Mouse (Mus musculus): Measurements from ENCODE around the gene Loxl4. TPM values are rescaled to one million over a fixed set of nuclear protein-coding genes. Genes with fewer than 3 reads are reported as not detected.
A peak's percentile ranks its signal among the peaks of the same experiment; 100 is the strongest.

Gene Loxl4
- polyA plus RNA-seq, 1 experiment from 2014 or later: 0.43 TPM

DNA sequence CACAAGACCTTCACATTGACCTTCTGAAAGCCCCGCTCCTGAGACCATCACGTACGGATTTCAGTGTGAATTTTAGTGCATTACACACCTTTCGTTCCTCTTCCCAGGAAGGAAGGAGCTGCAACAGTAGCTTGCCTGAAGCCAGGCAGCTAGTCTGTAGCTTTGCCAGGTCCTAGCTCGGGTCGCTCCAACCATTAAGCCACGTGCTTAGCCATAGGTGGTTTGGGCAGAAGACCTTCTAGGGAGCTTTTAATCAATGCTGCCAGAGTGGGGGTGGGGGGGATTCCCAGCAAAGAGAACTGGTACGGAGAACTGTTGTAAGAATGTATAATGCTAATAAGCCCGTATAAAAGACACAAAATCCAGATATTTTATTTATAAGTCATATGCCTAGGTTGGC, 27.6 kb upstream of the Loxl4 start:
- Histone ChIP-seq H3K36me3 (no peaks in the 10 kb centered on the region), H3K4me2 (no peak overlapping the region), H3K9ac (replicated peaks) (no peak overlapping the region), H3K4me3 (replicated peaks) (no peak overlapping the region), H3K4me1 (replicated peaks) (peaks cover 17% of the 10 kb centered on the region), H3K9me3 (no peaks in the 10 kb centered on the region), H3K27me3 (no peaks in the 10 kb centered on the region), H3K27ac (no peak overlapping the region)
- ATAC-seq (ENCODE audit: insufficient number of reproducible peaks, insufficient read depth, low FRiP score, low TSS enrichment, low read depth): no peak
- 83% methylated on average over 9 of the region's 9 CpGs for WGBS

DNA sequence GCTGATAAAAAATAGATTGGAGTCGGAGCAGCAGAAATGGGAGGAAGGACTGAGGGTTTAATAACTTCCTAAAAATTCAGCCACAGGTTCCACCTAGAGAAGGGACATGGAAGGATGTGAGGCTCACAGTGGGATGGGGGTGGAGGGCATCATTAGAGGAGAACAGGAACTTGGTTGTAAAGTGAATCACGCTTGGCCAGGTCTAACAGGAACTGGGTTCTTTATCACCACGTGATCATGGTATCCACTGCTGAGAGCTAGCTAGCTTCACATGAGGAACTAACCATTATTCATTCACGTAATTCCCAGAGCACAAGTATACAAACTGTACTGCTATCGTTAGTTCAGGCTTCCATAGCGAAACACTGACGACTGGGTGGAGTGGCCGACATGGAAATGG, 26.9 kb upstream of the Loxl4 start:
- Histone ChIP-seq H3K36me3 (no peaks in the 10 kb centered on the region), H3K9me3 (no peaks in the 10 kb centered on the region), H3K4me2 (no peak overlapping the region), H3K27me3 (no peaks in the 10 kb centered on the region), H3K9ac (replicated peaks) (no peak overlapping the region), H3K4me1 (replicated peaks) (peaks cover 17% of the 10 kb centered on the region), H3K4me3 (replicated peaks) (no peak overlapping the region), H3K27ac (no peak overlapping the region)
- no peak for ATAC-seq (ENCODE audit: insufficient number of reproducible peaks, insufficient read depth, low FRiP score, low TSS enrichment, low read depth)
- WGBS: 63% methylated on average over 8 of the region's 8 CpGs

DNA sequence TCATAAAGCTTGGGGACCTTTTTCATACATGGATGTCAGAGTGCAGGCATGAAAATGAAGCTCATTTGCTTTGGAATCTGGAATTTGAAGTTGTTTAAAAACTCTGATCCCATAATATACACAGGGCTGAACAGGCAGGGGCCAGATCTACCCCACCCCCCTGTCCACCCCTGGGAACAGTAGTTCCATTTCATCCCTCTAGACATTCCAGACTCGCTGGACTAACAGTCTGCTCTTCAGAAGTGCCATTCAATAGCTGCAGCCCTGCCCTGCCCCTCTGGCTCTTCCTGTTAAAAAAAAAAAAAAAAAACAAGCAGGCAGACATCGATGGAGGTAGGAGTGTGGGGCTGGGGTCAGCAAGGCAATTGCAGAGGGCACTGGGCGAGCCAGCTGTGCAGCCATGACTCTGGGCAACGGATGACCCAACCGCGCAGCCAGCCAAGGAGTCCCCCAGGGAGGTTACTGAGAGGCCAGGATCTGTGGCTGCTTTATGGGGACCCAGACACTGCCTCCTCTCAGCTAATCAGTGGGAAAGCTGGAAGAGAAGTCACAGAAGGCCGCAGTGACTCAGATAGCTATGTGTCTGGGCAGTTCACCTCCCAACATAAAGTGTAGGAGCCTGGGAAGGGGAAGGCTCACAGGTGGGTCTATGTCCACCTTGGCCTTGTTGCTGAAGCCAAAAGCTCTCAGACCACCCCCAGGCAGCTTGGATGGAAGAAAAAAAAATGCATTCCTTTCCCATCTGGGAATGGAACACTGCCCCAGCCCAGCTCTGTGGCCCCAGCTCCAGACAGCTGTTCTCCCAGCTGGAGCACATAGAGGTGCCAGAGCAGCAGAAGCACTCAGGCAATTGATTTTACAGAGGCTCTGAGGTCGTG, 26.2 kb upstream of the Loxl4 start:
- WGBS: 27% methylated on average over 8 of the region's 8 CpGs

DNA sequence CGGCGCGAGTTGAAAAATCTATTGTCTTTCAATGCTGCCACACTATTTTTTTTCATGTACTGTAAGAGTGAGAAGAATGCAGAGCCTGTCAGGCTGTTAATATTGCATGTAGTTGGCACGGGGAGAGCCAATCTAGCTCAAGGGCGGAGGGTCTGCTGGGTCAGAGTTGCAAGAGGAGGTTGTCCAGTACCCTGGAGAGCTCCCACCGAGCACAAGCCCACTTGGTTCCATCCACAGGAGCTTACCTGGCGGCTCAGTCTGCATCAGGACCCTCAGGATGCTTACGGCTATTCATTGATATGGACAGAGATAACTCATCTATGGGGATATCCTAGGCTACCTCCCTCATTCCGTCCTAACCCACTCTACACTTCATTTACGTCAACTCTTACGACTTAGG, 24.0 kb upstream of the Loxl4 start:
- ATAC-seq (ENCODE audit: insufficient number of reproducible peaks, insufficient read depth, low FRiP score, low TSS enrichment, low read depth): no peak
- 44% methylated on average over 11 of the region's 11 CpGs for WGBS
- no peak overlapping the region for H3K27ac ChIP-seq
- no peak overlapping the region for H3K4me2 ChIP-seq
- H3K9me3 ChIP-seq: no peaks in the 10 kb centered on the region
- H3K27me3 ChIP-seq: 0 out of 2 replicates have a peak, but pooled peaks cover 2% of the 10 kb centered on the region
- no peaks in the 10 kb centered on the region for H3K36me3 ChIP-seq
- H3K9ac ChIP-seq (replicated peaks): no peak overlapping the region
- no peak overlapping the region for H3K4me3 ChIP-seq (replicated peaks)
- peaks cover 26% of the 10 kb centered on the region for H3K4me1 ChIP-seq (replicated peaks)

More for the DNA sequence above, 26.2 kb upstream of the Loxl4 start:
- Histone ChIP-seq H3K27ac (no peak overlapping the region), H3K4me3 (replicated peaks) (no peak overlapping the region), H3K9ac (replicated peaks) (no peak overlapping the region), H3K4me2 (no peak overlapping the region), H3K4me1 (replicated peaks) (peaks cover 17% of the 10 kb centered on the region), H3K27me3 (no peaks in the 10 kb centered on the region), H3K36me3 (no peaks in the 10 kb centered on the region), H3K9me3 (no peaks in the 10 kb centered on the region)
- ATAC-seq (ENCODE audit: insufficient number of reproducible peaks, insufficient read depth, low FRiP score, low TSS enrichment, low read depth): no peak

DNA sequence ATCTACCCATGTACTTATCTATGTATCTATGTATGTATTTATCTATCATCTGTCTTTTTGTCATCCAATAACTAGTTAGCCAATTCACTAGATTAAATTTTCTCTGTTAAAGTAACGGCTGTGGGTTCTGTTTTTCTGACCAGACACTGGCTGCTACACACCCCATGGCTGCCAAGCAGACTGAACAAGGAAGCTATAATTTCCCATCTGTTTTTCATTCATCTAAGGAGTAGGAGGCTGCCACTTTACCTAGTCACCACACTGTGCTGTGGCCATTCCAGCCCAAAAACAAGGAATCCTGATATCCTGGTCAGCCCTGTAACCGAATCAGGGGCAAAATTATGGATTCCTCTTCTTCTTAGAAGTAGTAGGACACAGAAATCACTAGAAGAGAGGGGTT, 21.0 kb upstream of the Loxl4 start:
- H3K9me3 ChIP-seq: no peaks in the 10 kb centered on the region
- H3K36me3 ChIP-seq: no peaks in the 10 kb centered on the region
- WGBS: 35% methylated on average over 2 of the region's 2 CpGs
- no peak overlapping the region for H3K27ac ChIP-seq
- no peak overlapping the region for H3K4me2 ChIP-seq
- no peak overlapping the region for H3K9ac ChIP-seq (replicated peaks)
- no peak for ATAC-seq (ENCODE audit: insufficient number of reproducible peaks, insufficient read depth, low FRiP score, low TSS enrichment, low read depth)
- 0 out of 2 replicates have a peak, but pooled peaks cover 6% of the 10 kb centered on the region for H3K27me3 ChIP-seq
- no peak overlapping the region for H3K4me3 ChIP-seq (replicated peaks)
- peaks cover 18% of the 10 kb centered on the region for H3K4me1 ChIP-seq (replicated peaks)

DNA sequence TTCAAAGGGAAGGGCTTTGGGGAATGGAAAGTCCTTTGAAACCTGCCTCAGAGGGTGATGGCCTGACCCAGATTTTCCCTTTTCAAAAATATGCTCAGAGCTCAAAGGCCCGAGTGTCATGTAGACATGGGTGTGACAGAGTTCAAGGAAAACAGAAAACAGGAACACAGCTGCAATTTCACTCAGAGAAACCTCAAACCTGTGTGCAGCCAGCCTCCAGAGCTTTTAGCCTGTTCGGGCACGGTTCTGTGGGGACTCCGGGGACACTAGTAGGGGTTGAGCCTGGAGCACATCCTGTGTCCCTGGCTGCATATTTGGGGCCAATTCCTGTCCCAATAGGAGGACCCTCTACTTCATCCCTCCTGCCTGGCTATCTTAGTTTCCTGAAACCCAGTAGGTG, 19.7 kb upstream of the Loxl4 start:
- 0 out of 2 replicates have a peak, but pooled peaks cover 6% of the 10 kb centered on the region for H3K27me3 ChIP-seq

DNA sequence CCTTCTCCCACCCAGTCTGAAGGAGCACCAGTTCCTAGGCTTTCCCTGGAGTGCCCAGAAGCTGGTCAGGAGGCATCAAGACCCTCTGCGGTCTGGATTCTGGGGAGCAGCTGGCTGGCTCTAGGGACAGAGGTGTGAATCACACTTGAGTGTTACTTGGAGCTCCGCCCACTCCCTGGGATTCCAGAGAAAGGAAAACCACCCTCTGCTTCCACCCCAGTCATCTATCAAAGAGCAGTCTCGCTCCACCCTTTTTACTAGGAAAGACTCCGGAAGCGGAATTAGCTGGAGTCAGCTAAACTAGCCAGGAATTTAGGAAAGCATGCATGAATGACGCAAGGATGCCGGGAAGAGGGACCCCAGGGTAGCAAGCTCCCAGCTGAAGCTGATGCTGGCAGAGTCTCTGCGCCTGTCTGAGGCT, 18.9 kb upstream of the Loxl4 start:
- Histone ChIP-seq H3K9ac (replicated peaks) (no peak overlapping the region), H3K4me3 (replicated peaks) (no peak overlapping the region), H3K4me2 (peak overlapping the region; percentile 39), H3K27me3 (0 out of 2 replicates have a peak, but pooled peaks cover 6% of the 10 kb centered on the region), H3K9me3 (no peaks in the 10 kb centered on the region), H3K36me3 (no peaks in the 10 kb centered on the region), H3K4me1 (replicated peaks) (peaks cover 16% of the 10 kb centered on the region), H3K27ac (no peak overlapping the region)
- WGBS: 2% methylated on average over 8 of the region's 8 CpGs
- ATAC-seq (ENCODE audit: insufficient number of reproducible peaks, insufficient read depth, low FRiP score, low TSS enrichment, low read depth): no peak

More for the DNA sequence above, 19.7 kb upstream of the Loxl4 start:
- Histone ChIP-seq H3K9ac (replicated peaks) (no peak overlapping the region), H3K27ac (no peak overlapping the region), H3K4me2 (no peak overlapping the region), H3K36me3 (no peaks in the 10 kb centered on the region), H3K9me3 (no peaks in the 10 kb centered on the region), H3K4me1 (replicated peaks) (peaks cover 16% of the 10 kb centered on the region), H3K4me3 (replicated peaks) (no peak overlapping the region)
- ATAC-seq (ENCODE audit: insufficient number of reproducible peaks, insufficient read depth, low FRiP score, low TSS enrichment, low read depth): no peak
- WGBS: 56% methylated on average over 4 of the region's 4 CpGs

DNA sequence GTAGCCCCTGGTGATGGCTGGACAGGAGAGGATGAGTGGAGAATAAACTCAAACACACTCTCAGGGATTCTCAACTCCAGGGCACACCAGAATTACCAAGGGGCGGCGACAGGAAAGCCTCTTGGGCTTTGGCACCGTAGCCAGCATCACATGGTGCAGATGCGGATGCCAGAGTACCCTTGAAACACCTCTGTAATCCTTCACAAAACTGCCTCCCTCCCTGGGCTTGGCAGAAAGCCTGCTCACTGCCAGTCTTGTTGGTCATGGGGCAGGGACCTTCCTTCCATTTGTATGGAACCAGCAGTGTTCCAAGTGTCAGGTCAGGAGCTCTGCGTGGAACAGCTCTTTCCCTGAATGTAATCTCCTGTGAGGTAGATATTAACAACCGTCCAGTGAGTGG, 15.5 kb upstream of the Loxl4 start:
- H3K9me3 ChIP-seq: no peaks in the 10 kb centered on the region

DNA sequence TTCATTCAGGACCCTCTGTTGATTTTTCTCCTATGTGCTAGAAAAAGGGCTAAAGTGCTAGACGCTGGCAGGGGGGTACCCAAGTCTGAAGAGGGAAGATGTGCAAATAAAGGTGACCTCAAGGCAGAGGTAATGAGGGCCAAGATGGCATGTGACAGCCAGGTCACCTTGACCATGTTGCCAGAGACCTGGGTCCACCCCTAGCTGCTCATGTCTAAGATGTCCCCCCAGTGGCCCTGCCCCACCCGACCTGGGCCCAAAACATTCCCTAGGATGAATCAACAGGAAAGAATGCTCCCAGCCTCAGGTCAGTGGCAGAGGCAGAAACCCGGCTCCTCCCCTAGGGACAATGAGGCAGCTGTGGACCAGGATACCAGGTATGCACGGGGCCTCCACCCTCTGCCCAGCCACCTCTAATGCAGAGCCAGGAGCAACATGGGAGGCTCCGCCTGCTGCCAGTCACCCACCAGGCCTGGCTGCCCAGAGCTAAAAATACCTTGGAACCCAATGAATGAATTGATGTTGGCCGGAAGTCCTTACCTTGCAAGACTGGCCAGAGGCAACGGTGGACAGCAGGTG, 1.1 kb upstream of the Loxl4 start:
- no peak overlapping the region for H3K4me3 ChIP-seq (replicated peaks)
- ATAC-seq (ENCODE audit: insufficient number of reproducible peaks, insufficient read depth, low FRiP score, low TSS enrichment, low read depth): no peak
- 71% methylated on average over 7 of the region's 7 CpGs for WGBS
- no peaks in the 10 kb centered on the region for H3K9me3 ChIP-seq
- peaks cover 32% of the 10 kb centered on the region for H3K27me3 ChIP-seq
- H3K27ac ChIP-seq: no peak overlapping the region
- H3K36me3 ChIP-seq: no peaks in the 10 kb centered on the region
- H3K4me2 ChIP-seq: no peak overlapping the region
- peaks cover 16% of the 10 kb centered on the region for H3K4me1 ChIP-seq (replicated peaks)
- H3K9ac ChIP-seq (replicated peaks): no peak overlapping the region

More for the DNA sequence above, 15.5 kb upstream of the Loxl4 start:
- Histone ChIP-seq H3K4me2 (no peak overlapping the region), H3K4me1 (replicated peaks) (peaks cover 16% of the 10 kb centered on the region), H3K27ac (no peak overlapping the region), H3K36me3 (no peaks in the 10 kb centered on the region), H3K4me3 (replicated peaks) (no peak overlapping the region), H3K9ac (replicated peaks) (no peak overlapping the region), H3K27me3 (0 out of 2 replicates have a peak, but pooled peaks cover 6% of the 10 kb centered on the region)
- no peak for ATAC-seq (ENCODE audit: insufficient number of reproducible peaks, insufficient read depth, low FRiP score, low TSS enrichment, low read depth)
- 86% methylated on average over 6 of the region's 6 CpGs for WGBS

DNA sequence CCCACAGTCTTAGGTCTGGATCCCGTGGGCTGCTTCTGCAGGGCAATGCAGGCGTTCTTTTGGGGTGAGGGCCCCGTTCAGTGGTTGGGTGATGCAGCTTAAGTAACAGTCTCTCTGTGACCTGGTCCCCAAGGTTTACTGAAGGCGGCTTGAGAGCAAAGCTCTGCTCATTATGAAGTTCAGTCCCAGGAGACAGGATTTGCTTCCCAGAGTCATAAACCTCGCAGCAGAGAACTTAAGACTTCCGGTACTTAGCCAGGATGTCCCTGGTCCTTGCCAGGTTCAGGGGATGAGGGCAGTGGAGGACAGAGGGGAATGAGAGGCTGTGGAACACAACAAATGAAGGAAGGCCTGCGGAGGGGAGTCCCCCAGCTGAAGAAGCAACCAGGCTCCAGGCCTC, 503 bp upstream of the Loxl4 start:
- ATAC-seq (ENCODE audit: insufficient number of reproducible peaks, insufficient read depth, low FRiP score, low TSS enrichment, low read depth): no peak
- peak overlapping the region; percentile 54; the same call in 1 of the 2 replicates for H3K9ac ChIP-seq (replicated peaks)
- peaks cover 16% of the 10 kb centered on the region for H3K4me1 ChIP-seq (replicated peaks)
- H3K27ac ChIP-seq: no peak overlapping the region
- H3K4me3 ChIP-seq (replicated peaks): peak overlapping the region; percentile 40
- peaks cover 32% of the 10 kb centered on the region for H3K27me3 ChIP-seq
- H3K9me3 ChIP-seq: no peaks in the 10 kb centered on the region
- H3K4me2 ChIP-seq: peak overlapping the region; percentile 78
- H3K36me3 ChIP-seq: no peaks in the 10 kb centered on the region
- WGBS: 12% methylated on average over 7 of the region's 7 CpGs

DNA sequence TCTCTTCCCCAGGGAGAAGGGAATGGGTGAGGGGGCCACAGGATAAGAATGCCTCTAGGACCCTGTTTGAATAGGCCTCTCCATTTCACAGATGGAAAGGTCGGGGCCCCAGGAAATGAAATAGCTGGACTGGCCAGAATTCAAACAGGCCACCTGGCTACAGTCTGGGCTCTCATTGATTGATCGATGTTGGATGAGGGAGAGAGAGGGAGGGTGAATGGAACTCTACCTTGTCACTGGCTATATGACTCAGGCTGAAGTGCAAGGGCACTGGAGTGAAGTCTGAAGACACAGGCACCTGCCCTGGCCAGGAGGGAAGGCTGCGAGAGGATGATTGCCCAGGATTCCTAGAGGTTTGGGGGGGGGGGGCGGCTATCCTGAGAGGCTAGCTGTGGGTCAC, 867 bp downstream of the Loxl4 start:
- H3K27ac ChIP-seq: no peak overlapping the region
- H3K4me2 ChIP-seq: no peak overlapping the region
- no peaks in the 10 kb centered on the region for H3K36me3 ChIP-seq
- 73% methylated on average over 3 of the region's 4 CpGs for WGBS
- H3K9me3 ChIP-seq: no peaks in the 10 kb centered on the region
- no peak overlapping the region for H3K4me3 ChIP-seq (replicated peaks)
- H3K4me1 ChIP-seq (replicated peaks): peaks cover 16% of the 10 kb centered on the region
- no peak overlapping the region for H3K9ac ChIP-seq (replicated peaks)
- ATAC-seq (ENCODE audit: insufficient number of reproducible peaks, insufficient read depth, low FRiP score, low TSS enrichment, low read depth): no peak
- peaks cover 36% of the 10 kb centered on the region for H3K27me3 ChIP-seq

All from limb, embryonic 12.5 days (tissue).